Mouse (Mus musculus) kidney, adult 18-20 months (tissue): Measurements from ENCODE around the gene Rtkn2.

Experiments used
- DNase-seq: peaks from one replicate; pipeline ENCODE4 v3.0.0; 2021

Gene Rtkn2

GRCm38 (mm10) chr10:68043973-68044372 lies 64.6 kb downstream of the Rtkn2 start:
- no peak for DNase-seq

- no peak for DNase-seq
Measured at GRCm38 (mm10) chr10:68044864-68045263, 65.5 kb downstream of the Rtkn2 start.

GRCm38 (mm10) chr10:68048641-68049305 lies 69.4 kb downstream of the Rtkn2 start:
- DNase-seq = no peak

- DNase-seq = no peak
Measured at GRCm38 (mm10) chr10:68050882-68051281, 71.5 kb downstream of the Rtkn2 start.

- no peak for DNase-seq
Measured at GRCm38 (mm10) chr10:68051316-68051933, 72.1 kb downstream of the Rtkn2 start.

GRCm38 (mm10) chr10:68052307-68052706 lies 72.9 kb downstream of the Rtkn2 start:
- no peak for DNase-seq

GRCm38 (mm10) chr10:68054131-68054530 lies 74.8 kb downstream of the Rtkn2 start:
- no peak for DNase-seq

- no peak for DNase-seq
Measured at GRCm38 (mm10) chr10:68054706-68055105, 75.3 kb downstream of the Rtkn2 start.

GRCm38 (mm10) chr10:68057841-68058240 lies 78.5 kb downstream of the Rtkn2 start:
- DNase-seq = no peak

- no peak for DNase-seq
Measured at GRCm38 (mm10) chr10:68058378-68058777, 79.0 kb downstream of the Rtkn2 start.

- no peak for DNase-seq
Measured at GRCm38 (mm10) chr10:68060590-68061248, 81.3 kb downstream of the Rtkn2 start.

GRCm38 (mm10) chr10:68061249-68061615 lies 81.9 kb downstream of the Rtkn2 start:
- DNase-seq = no peak

GRCm38 (mm10) chr10:68063806-68064545 lies 84.6 kb downstream of the Rtkn2 start:
- DNase-seq = no peak

GRCm38 (mm10) chr10:68064571-68064970 lies 85.2 kb downstream of the Rtkn2 start:
- DNase-seq = no peak

GRCm38 (mm10) chr10:68066173-68066572 lies 86.8 kb downstream of the Rtkn2 start:
- no peak for DNase-seq

GRCm38 (mm10) chr10:68067961-68068360 lies 88.6 kb downstream of the Rtkn2 start:
- DNase-seq = no peak

- DNase-seq = no peak
Measured at GRCm38 (mm10) chr10:68068426-68068825, 89.1 kb downstream of the Rtkn2 start.

GRCm38 (mm10) chr10:68071041-68071440 lies 91.7 kb downstream of the Rtkn2 start:
- DNase-seq = no peak

- DNase-seq = no peak
Measured at GRCm38 (mm10) chr10:68072626-68073025, 93.3 kb downstream of the Rtkn2 start.

GRCm38 (mm10) chr10:68074291-68074690 lies 94.9 kb downstream of the Rtkn2 start:
- DNase-seq = no peak

GRCm38 (mm10) chr10:68075181-68075580 lies 95.8 kb downstream of the Rtkn2 start:
- no peak for DNase-seq

- DNase-seq = no peak
Measured at GRCm38 (mm10) chr10:68078708-68079107, 99.3 kb downstream of the Rtkn2 start.

- no peak for DNase-seq
Measured at GRCm38 (mm10) chr10:68079910-68080670, 100.7 kb downstream of the Rtkn2 start.
